In genomic region chr16:16225828-16226227, GRCm38 (mm10) we compare ENCODE assay signal across 11 mouse cellular contexts. TPM values are rescaled to one million over a fixed set of nuclear protein-coding genes. Genes with fewer than 3 reads are reported as not detected.
DNase-seq lines count a peak whose midpoint lies in the region; ATAC-seq lines count a peak whose summit lies in the region.
"Had no signal": no experiment of that assay in that cellular context is flagged by ENCODE, and none has a peak within 500 bp of the region (broad histone marks: within the 10 kb centered on the region; RNA-seq: fewer than 3 reads in every experiment).

No protein-coding gene starts in this region.

- no peaks in the 10 kb centered on the region for H3K36me3 ChIP-seq in hindbrain, embryonic 12.5 days
- no peaks in the 10 kb centered on the region for H3K36me3 ChIP-seq in hindbrain, embryonic 13.5 days
- H3K36me3 ChIP-seq: stomach, embryonic 15.5 days had no signal

- 94% methylated on average over 22 of the region's 22 CpGs for WGBS in hindbrain, embryonic 12.5 days
- 95% methylated on average over 22 of the region's 22 CpGs for WGBS in hindbrain, embryonic 13.5 days

- H3K4me3 ChIP-seq in hindbrain, embryonic 12.5 days, result no peak overlapping the region
- H3K4me3 ChIP-seq in hindbrain, embryonic 13.5 days, result no peak overlapping the region
- H3K4me3 ChIP-seq: stomach, embryonic 15.5 days had no signal

- H3K4me2 ChIP-seq in hindbrain, embryonic 12.5 days (replicated peaks), result no peak overlapping the region
- H3K4me2 ChIP-seq in hindbrain, embryonic 13.5 days, result no peak overlapping the region
- H3K4me2 ChIP-seq: lung, embryonic 14.5 days; stomach, embryonic 15.5 days had no signal

- H3K9me3 ChIP-seq in hindbrain, embryonic 12.5 days (replicated peaks), result no peaks in the 10 kb centered on the region
- no peaks in the 10 kb centered on the region for H3K9me3 ChIP-seq in hindbrain, embryonic 13.5 days
- H3K9me3 ChIP-seq: stomach, embryonic 15.5 days had no signal

- H3K27me3 ChIP-seq in hindbrain, embryonic 12.5 days, result no peaks in the 10 kb centered on the region
- H3K27me3 ChIP-seq in hindbrain, embryonic 13.5 days, result no peaks in the 10 kb centered on the region
- H3K27me3 ChIP-seq: stomach, embryonic 15.5 days had no signal

- no peaks in the 10 kb centered on the region for H3K4me1 ChIP-seq in hindbrain, embryonic 12.5 days
- no peaks in the 10 kb centered on the region for H3K4me1 ChIP-seq in hindbrain, embryonic 13.5 days (replicated peaks)

- ATAC-seq in hindbrain, embryonic 12.5 days (ENCODE audit: low FRiP score), result 0 out of 2 replicates have a peak, but pooled peaks have one; percentile 26
- ATAC-seq in hindbrain, embryonic 13.5 days (ENCODE audit: low FRiP score), result no peak
- ATAC-seq: midbrain, embryonic 16.5 days had no signal

- no peak overlapping the region for H3K27ac ChIP-seq in hindbrain, embryonic 12.5 days
- no peak overlapping the region for H3K27ac ChIP-seq in hindbrain, embryonic 13.5 days
- H3K27ac ChIP-seq: stomach, embryonic 15.5 days had no signal

- no peak overlapping the region for H3K9ac ChIP-seq in hindbrain, embryonic 12.5 days
- H3K9ac ChIP-seq in hindbrain, embryonic 13.5 days, result no peak overlapping the region
- H3K9ac ChIP-seq: lung, embryonic 14.5 days; stomach, embryonic 15.5 days had no signal

- peak; percentile 7 for DNase-seq in cerebellum, adult 11-12 months
- no peak for DNase-seq in cerebellum, adult 9-10 months
- DNase-seq in cerebellum, postnatal 25 days, result peak; percentile 58
- DNase-seq in layer of hippocampus, postnatal 14 days (ENCODE audit: low spot score in 2 of 2), result peak; percentile 26 to 61
- DNase-seq in embryo, embryonic 10.5 days (ENCODE audit: low spot score), result no peak
- no peak for DNase-seq in embryo, embryonic 9.5 days (ENCODE audit: extremely low spot score)
- DNase-seq: lung, embryonic 14.5 days had no signal

RNA-seq across cellular contexts. Expression of gene Pkp2, which starts 12.7 kb away (rescaled TPM):
- 2.7 and 3.7 TPM in 2 replicates for polyA plus RNA-seq in hindbrain, embryonic 12.5 days (2016; fragmentation: Nextera tagmentation; extraction: Ambion mirVana)
- 1.4 TPM in 2 replicates for polyA plus RNA-seq in hindbrain, embryonic 13.5 days (2015; fragmentation: Nextera tagmentation; extraction: Ambion mirVana)
- 10 to 100 TPM; 41.2 to 43.9 TPM for total RNA-seq in layer of hippocampus, postnatal 14 days (2021)

Comparison
In these comparisons a context has a peak if more than half of its experiments do, and no peak if none do; other contexts are left out.
1. DNase-seq: peak in cerebellum, adult 11-12 months (single experiment), cerebellum, postnatal 25 days (2 of 2) and layer of hippocampus, postnatal 14 days (2 of 2); none in cerebellum, adult 9-10 months (single experiment), embryo, embryonic 10.5 days (single experiment) and embryo, embryonic 9.5 days (single experiment).